Mouse (Mus musculus) kidney, postnatal 36 days (tissue): ENCODE measurements at regions not wholly inside any gene's neighbourhood (a gene's known extent, or its start where the extent isn't known, plus 50 kb on each side); places are given as distances from the start of the nearest gene placed in this dataset.

Source experiments
- DNase-seq, 2 experiments: peaks; one replicate each; pipeline ENCODE4 v3.0.0; 2021 to 2022; ENCODE audit warnings: mixed read lengths in 2 of 2

GRCm38 (mm10) chr19:30435054-30435738 is 114.3 kb downstream of the Dkk1 start:
- no peak for DNase-seq

DNA sequence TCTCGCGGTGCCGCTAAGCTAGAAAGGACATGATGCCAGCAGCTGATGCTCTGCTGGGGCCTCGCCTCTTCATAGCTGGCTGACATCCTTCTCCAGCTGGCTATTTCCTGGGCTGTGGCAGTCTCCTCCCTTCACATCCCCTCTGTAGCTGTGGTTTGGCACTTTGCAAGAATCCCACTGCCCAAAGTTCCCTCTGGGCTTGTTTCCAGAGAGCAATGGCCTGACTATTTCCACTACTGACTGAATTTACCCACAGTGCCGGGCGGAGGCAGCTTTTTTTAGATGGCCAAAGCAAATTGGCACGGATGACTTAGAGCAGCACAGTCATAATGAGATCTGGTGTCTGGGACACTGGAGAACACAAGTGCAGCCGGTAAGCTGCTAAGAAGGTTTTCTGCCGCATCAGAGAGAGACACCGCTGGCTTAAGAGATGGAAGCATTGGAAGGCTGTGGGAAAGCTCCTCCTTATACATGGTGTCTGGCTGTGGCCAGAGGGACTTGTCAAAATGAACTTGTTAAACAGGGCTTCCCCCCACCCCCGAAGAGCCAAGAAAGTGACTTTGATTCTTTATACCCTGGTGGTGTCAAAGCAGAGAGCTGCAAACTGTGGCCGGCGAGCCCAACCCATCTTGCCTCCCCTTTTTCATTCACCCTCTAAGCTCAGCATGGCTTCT is 98.5 kb downstream of the Dkk1 start:
- no peak for DNase-seq

- no peak for DNase-seq
Observed at GRCm38 (mm10) chr19:30451543-30451920, 97.9 kb downstream of the Dkk1 start.

DNA sequence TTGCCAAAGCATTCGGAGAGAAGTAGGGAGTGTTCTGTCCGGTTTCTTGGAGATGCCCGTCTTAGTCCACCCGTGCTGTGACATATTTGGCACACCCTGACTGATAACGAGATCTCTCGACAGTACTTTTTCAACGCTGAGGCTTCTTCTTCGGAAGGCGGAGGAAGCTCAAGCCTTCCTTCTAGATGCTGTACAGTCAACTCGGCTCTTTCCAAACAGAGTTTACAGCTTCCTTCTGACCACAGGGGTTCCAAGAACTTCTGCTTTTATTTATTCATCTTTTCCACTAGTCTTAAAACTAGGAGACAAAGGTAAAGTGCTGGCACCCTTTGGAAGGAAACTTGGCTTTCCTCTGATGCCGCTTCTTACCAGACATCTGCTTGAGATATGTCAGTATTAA is 96.8 kb downstream of the Dkk1 start:
- DNase-seq: no peak

GRCm38 (mm10) chr19:30483436-30483835 is 66.0 kb downstream of the Dkk1 start:
- no peak for DNase-seq

DNA sequence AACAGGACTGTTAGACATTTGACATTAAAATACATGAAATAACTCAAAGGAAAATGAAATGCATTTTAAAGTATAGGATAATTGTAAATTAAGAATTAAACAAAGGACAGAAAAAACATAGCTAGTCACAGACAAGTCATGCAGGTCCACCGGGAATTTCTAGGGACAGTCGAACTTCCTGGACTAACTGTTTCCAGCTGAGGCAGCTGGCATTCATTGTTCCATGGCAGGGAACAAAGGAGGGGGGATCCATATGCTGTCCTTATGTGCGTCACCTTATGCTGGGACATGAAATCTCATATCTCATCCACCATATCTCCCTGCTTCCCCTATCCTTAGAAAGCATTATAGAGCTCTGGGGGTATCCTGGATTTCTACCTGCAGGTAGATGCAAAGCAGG is 59.7 kb downstream of the Dkk1 start:
- DNase-seq: no peak

- DNase-seq: no peak
Observed at GRCm38 (mm10) chr19:30490916-30491315, 58.5 kb downstream of the Dkk1 start.
